Mouse (Mus musculus) cerebellum, adult 2 months (tissue): ENCODE results near the gene Plekhm3. TPM values are rescaled to one million over a fixed set of nuclear protein-coding genes. Genes with fewer than 3 reads are reported as not detected.

Source experiments
- DNase-seq, 2 experiments: peaks; one replicate each; pipeline ENCODE4 v3.0.0; 2021
- H3K27ac ChIP-seq: fragments of 200-500 bp; 2 replicates; pipeline ENCODE4 v1.5.1; 2012; ENCODE audit warnings: low read length, control low read depth, inconsistent platforms; ENCODE audit not compliant: insufficient read depth
- H3K27me3 ChIP-seq: fragments of 200-500 bp; 2 replicates; pipeline ENCODE4 v1.6.1; 2012; ENCODE audit warnings: inconsistent platforms, mild to moderate bottlenecking, low read length, moderate library complexity; ENCODE audit not compliant: control insufficient read depth, insufficient read depth
- H3K4me1 ChIP-seq: fragments of 200-500 bp; 2 replicates; pipeline ENCODE4 v1.6.1; 2011; ENCODE audit warnings: low read length; ENCODE audit not compliant: control insufficient read depth, insufficient read depth
- H3K4me3 ChIP-seq: fragments of 200-500 bp; replicated peaks from 2 replicates; pipeline ENCODE3; 2011; ENCODE audit warnings: mild to moderate bottlenecking, low read depth, low read length, control low read depth; ENCODE audit not compliant: insufficient read depth
- CTCF ChIP-seq: fragments of 200-500 bp; IDR thresholded peaks from 2 replicates; pipeline ENCODE4 v1.5.1; 2011; ENCODE audit warnings: low read depth, mild to moderate bottlenecking, control low read depth, low read length, moderate library complexity, borderline replicate concordance; ENCODE audit not compliant: insufficient read depth
- POLR2A ChIP-seq: fragments of 200-500 bp; IDR thresholded peaks from 2 replicates; pipeline ENCODE4 v1.6.1; 2011; ENCODE audit warnings: low read length, control low read depth, borderline replicate concordance; ENCODE audit not compliant: insufficient read depth
- WGBS: fragments of 180-500 bp; shearing (Covaris S2); methylation state at CpG from one replicate; pipeline ENCODE4 v1.1.7; 2018; 5-methylcytosine and 5-hydroxymethylcytosine counted together
- polyA plus RNA-seq: library from polyadenylated mRNA; depleted of rRNA; stranded (reverse); fragments of >200 nt; gene quantifications from 2 replicates; pipeline ENCODE4 v1.2.3, GENCODE M21; 2012

Gene Plekhm3
- polyA plus RNA-seq, 1 experiment = 14.5 TPM

- DNase-seq = no peak
- peaks cover 35% of the 10 kb centered on the region for H3K4me1 ChIP-seq
- H3K27ac ChIP-seq = no peak overlapping the region
- no peaks in the 10 kb centered on the region for H3K27me3 ChIP-seq
- H3K4me3 ChIP-seq = no peak overlapping the region
- WGBS = 94% methylated on average over 11 of the region's 11 CpGs
- no peak for TF ChIP-seq POLR2A
- TF ChIP-seq CTCF = no peak
Observed at GRCm38 (mm10) chr1:64794096-64794495, 162.5 kb downstream of the Plekhm3 start.

- no peak for DNase-seq
- no peak overlapping the region for H3K27ac ChIP-seq
- H3K4me3 ChIP-seq = no peak overlapping the region
- no peaks in the 10 kb centered on the region for H3K27me3 ChIP-seq
- 83% methylated on average over 4 of the region's 4 CpGs for whole genome bisulfite sequencing
- TF ChIP-seq CTCF = no peak
- no peak for TF ChIP-seq POLR2A
- peaks cover 36% of the 10 kb centered on the region for H3K4me1 ChIP-seq
Observed at GRCm38 (mm10) chr1:64793234-64793530, 163.4 kb downstream of the Plekhm3 start.

- no peak for DNase-seq
- no peak for TF ChIP-seq CTCF
- TF ChIP-seq POLR2A = no peak
- peaks cover 38% of the 10 kb centered on the region for H3K4me1 ChIP-seq
- no peaks in the 10 kb centered on the region for H3K27me3 ChIP-seq
- no peak overlapping the region for H3K27ac ChIP-seq
- H3K4me3 ChIP-seq = no peak overlapping the region
- 79% methylated on average over 11 of the region's 11 CpGs for WGBS
Observed at GRCm38 (mm10) chr1:64792521-64793233, 163.9 kb downstream of the Plekhm3 start.

- no peak overlapping the region for H3K27ac ChIP-seq
- peak; percentile 47 to 69 for DNase-seq
- H3K4me1 ChIP-seq = peaks cover 41% of the 10 kb centered on the region
- no peaks in the 10 kb centered on the region for H3K27me3 ChIP-seq
- no peak for TF ChIP-seq POLR2A
- TF ChIP-seq CTCF = no peak
- H3K4me3 ChIP-seq = no peak overlapping the region
- 21% methylated on average over 6 of the region's 6 CpGs for WGBS
Observed at GRCm38 (mm10) chr1:64791826-64792225, 164.8 kb downstream of the Plekhm3 start.

GRCm38 (mm10) chr1:64790806-64791790 is 165.5 kb downstream of the Plekhm3 start:
- Histone ChIP-seq H3K4me3 (no peak overlapping the region), H3K4me1 (peaks cover 38% of the 10 kb centered on the region), H3K27me3 (no peaks in the 10 kb centered on the region), H3K27ac (no peak overlapping the region)
- 42% methylated on average over 9 of the region's 9 CpGs for WGBS
- no peak for TF ChIP-seq POLR2A
- TF ChIP-seq CTCF = no peak
- DNase-seq = peak; percentile 58 to 72

GRCm38 (mm10) chr1:64787701-64788515 is 168.7 kb downstream of the Plekhm3 start:
- peaks cover 18% of the 10 kb centered on the region for H3K4me1 ChIP-seq
- H3K27me3 ChIP-seq = no peaks in the 10 kb centered on the region
- 56% methylated on average over 6 of the region's 6 CpGs for WGBS
- H3K4me3 ChIP-seq = no peak overlapping the region
- H3K27ac ChIP-seq = no peak overlapping the region
- DNase-seq = peak; percentile 35 to 48
- TF ChIP-seq POLR2A (no peak), CTCF (no peak)

GRCm38 (mm10) chr1:64779863-64780262 is 176.8 kb downstream of the Plekhm3 start:
- no peaks in the 10 kb centered on the region for H3K4me1 ChIP-seq
- H3K4me3 ChIP-seq = no peak overlapping the region
- H3K27ac ChIP-seq = no peak overlapping the region
- WGBS = 47% methylated on average over 12 of the region's 12 CpGs
- TF ChIP-seq POLR2A = no peak
- TF ChIP-seq CTCF = no peak
- no peaks in the 10 kb centered on the region for H3K27me3 ChIP-seq
- no peak for DNase-seq

GRCm38 (mm10) chr1:64779415-64779814 is 177.2 kb downstream of the Plekhm3 start:
- TF ChIP-seq POLR2A (no peak), CTCF (no peak)
- no peak overlapping the region for H3K4me3 ChIP-seq
- no peaks in the 10 kb centered on the region for H3K4me1 ChIP-seq
- 39% methylated on average over 5 of the region's 5 CpGs for WGBS
- no peaks in the 10 kb centered on the region for H3K27me3 ChIP-seq
- DNase-seq = no peak
- no peak overlapping the region for H3K27ac ChIP-seq
